Mouse (Mus musculus): ENCODE results near the gene Miga2. TPM values are rescaled to one million over a fixed set of nuclear protein-coding genes. Genes with fewer than 3 reads are reported as not detected.

Gene Miga2
- polyA plus RNA-seq, 1 experiment from 2014 or later, result 32.6 TPM

DNA sequence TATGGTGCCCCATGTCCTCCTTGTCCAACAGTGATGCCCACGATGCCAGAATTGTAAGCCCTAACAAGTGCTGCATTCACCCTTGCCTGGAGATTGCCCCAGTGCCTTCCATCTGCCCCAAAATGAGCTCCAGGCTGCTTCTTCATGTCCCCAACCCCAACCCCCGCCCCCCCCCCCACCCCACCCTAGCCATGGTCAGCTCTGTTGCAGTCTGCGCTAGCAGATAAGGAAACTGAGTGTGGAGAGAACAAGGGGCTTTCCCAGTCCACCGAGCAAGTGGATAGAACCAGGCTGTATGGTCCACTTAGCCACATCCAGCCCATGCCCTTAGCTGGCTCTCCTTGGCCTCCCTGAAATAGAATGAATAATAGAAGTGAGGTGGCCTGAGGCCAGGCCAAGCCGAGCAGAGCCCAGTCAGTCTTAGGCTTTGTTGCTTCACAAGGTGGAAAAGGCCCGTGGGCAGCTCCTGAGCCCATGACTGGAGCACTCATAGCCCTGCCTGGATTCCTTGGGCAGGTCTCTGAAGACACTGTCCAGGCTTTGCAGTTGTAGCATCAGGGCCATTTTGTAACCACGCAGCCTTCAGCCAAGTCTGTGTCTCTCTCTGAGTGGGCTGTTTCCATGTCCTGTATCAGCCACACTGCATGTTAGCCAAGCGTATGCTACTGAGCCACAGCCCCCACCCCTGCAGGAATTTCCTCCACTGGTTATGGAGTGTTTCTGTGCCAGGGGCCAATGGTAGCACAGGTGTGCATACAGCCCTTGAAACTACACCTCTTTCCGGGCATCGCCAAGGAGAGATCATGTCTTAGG is 16.7 kb downstream of the Miga2 start:
- Histone ChIP-seq H3K9me3 (replicated peaks) (no peaks in the 10 kb centered on the region), H3K4me2 (no peak overlapping the region), H3K36me3 (peaks cover 97% of the 10 kb centered on the region), H3K4me3 (no peak overlapping the region), H3K4me1 (replicated peaks) (no peaks in the 10 kb centered on the region), H3K27me3 (no peaks in the 10 kb centered on the region), H3K9ac (no peak overlapping the region), H3K27ac (no peak overlapping the region)
- ATAC-seq (replicated peaks; ENCODE audit: insufficient number of reproducible peaks, insufficient read depth, low FRiP score, low read depth), result no peak
- WGBS, result 85% methylated on average over 10 of the region's 10 CpGs

DNA sequence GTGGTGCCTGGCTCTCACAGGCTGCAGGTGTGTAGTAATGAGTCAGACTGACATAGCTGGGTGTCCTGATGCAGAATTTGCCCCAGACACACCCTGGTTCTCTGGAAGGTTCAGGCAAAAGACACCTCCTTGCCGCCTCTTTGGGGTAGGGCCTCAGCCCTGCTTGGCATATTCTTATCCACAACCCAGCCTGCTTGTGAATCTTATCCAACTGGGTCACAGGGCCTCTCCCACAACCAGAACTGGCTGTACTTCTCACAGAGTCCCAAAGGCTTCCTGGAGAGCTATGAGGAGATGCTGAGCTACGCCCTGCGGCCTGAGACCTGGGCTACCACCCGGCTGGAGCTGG is 17.3 kb downstream of the Miga2 start:
- WGBS, result 95% methylated on average over 4 of the region's 4 CpGs
- Histone ChIP-seq H3K9me3 (replicated peaks) (no peaks in the 10 kb centered on the region), H3K9ac (no peak overlapping the region), H3K4me2 (no peak overlapping the region), H3K27ac (no peak overlapping the region), H3K36me3 (peaks cover 95% of the 10 kb centered on the region), H3K27me3 (no peaks in the 10 kb centered on the region), H3K4me1 (replicated peaks) (no peaks in the 10 kb centered on the region), H3K4me3 (no peak overlapping the region)
- ATAC-seq (replicated peaks; ENCODE audit: insufficient number of reproducible peaks, insufficient read depth, low FRiP score, low read depth), result no peak

DNA sequence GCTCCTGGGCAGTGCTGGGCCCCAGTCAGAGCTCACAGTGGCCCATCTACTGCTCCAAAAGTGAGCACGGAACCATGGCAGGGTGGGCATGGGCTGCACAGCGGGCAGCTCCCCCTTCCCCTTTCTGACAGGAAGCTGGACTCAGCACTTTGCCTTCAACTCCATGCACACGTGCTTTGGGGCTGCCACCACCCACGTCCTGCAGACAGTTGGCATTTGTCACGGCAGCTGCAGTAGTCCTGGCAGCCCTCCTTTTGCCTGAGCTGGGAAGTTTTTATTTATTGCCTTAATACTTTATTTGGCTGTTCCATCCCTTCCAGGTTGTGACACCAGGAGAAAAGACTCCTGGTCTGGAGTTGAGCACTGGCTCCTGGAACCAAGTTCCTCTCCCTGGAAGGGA is 20.8 kb downstream of the Miga2 start:
- ATAC-seq (replicated peaks; ENCODE audit: insufficient number of reproducible peaks, insufficient read depth, low FRiP score, low read depth), result no peak
- WGBS, result 71% methylated on average over 5 of the region's 5 CpGs
- Histone ChIP-seq H3K4me3 (no peak overlapping the region), H3K27me3 (no peaks in the 10 kb centered on the region), H3K4me2 (no peak overlapping the region), H3K9me3 (replicated peaks) (no peaks in the 10 kb centered on the region), H3K4me1 (replicated peaks) (no peaks in the 10 kb centered on the region), H3K36me3 (peaks cover 60% of the 10 kb centered on the region), H3K27ac (no peak overlapping the region), H3K9ac (no peak overlapping the region)

DNA sequence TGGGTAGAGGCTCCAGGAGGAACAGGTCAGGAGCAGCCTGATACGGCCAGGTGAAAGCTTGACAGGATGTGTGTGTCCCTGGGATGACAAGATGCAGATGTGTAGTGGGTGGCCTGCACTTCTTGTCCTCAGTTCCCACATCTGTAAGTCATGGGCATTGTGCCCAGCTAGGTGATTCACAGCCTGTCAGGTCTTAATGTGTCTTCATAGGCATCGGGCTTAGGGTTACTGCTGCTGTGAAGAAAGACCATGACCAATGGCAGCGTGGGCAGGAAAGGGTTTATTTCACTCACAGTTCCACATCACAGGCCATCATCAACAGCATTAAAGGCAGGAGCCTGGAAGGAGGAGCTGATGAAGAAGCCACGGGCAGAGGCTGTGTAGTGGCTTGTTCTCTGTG is 21.6 kb downstream of the Miga2 start:
- H3K27me3 ChIP-seq, result no peaks in the 10 kb centered on the region
- WGBS, result 84% methylated on average over 4 of the region's 4 CpGs
- no peaks in the 10 kb centered on the region for H3K4me1 ChIP-seq (replicated peaks)
- peaks cover 55% of the 10 kb centered on the region for H3K36me3 ChIP-seq
- H3K4me2 ChIP-seq, result no peak overlapping the region
- H3K9ac ChIP-seq, result no peak overlapping the region
- ATAC-seq (replicated peaks; ENCODE audit: insufficient number of reproducible peaks, insufficient read depth, low FRiP score, low read depth), result 0 out of 2 replicates have a peak, but pooled peaks have one; percentile 4
- no peaks in the 10 kb centered on the region for H3K9me3 ChIP-seq (replicated peaks)
- no peak overlapping the region for H3K4me3 ChIP-seq
- no peak overlapping the region for H3K27ac ChIP-seq

DNA sequence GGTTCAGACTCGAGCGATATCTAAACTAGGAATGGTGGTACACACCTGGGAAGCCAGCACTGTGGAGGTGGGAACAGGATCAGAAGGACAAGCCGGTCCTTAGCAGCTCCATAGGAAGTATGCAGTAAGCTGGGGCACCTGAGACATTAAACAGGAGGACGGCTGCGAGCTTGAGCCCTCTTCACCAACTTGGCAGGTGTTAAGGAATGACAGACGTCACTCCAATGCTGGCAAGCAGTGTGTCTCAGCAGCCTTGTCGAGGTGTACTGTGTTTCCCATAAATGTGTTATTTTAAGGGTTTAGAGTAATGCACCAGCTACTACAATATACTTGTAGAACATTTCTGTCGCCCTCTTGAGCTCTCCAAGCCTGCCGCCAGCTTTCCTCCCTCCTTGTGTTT is 22.9 kb downstream of the Miga2 start:
- H3K9me3 ChIP-seq (replicated peaks), result no peaks in the 10 kb centered on the region
- no peak overlapping the region for H3K4me2 ChIP-seq
- 78% methylated on average over 9 of the region's 9 CpGs for WGBS
- H3K27me3 ChIP-seq, result no peaks in the 10 kb centered on the region
- no peak overlapping the region for H3K4me3 ChIP-seq
- no peak for ATAC-seq (replicated peaks; ENCODE audit: insufficient number of reproducible peaks, insufficient read depth, low FRiP score, low read depth)
- H3K27ac ChIP-seq, result no peak overlapping the region
- H3K9ac ChIP-seq, result no peak overlapping the region
- H3K36me3 ChIP-seq, result peaks cover 42% of the 10 kb centered on the region
- peaks cover 10% of the 10 kb centered on the region; the same call in 1 of the 2 replicates for H3K4me1 ChIP-seq (replicated peaks)

DNA sequence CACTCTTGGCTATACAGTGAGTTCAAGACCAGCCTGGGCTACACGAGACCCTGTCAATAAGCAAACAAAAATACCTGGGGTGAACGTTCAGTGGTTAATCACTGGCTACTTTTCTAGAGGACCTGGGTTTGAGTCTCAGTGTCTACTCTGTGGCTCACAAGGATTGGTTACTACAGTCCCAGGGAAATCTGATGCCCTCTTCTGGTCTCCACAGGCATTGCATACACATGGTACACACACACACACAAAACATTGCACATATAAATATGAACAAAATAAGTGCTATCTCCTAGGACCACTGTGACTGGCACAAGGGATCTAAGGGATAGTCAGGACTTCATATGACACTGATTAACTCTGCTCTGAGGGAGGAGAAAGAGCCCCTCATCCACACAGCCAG is 25.0 kb downstream of the Miga2 start:
- Histone ChIP-seq H3K4me1 (replicated peaks) (peaks cover 23% of the 10 kb centered on the region), H3K27ac (no peak overlapping the region), H3K4me3 (no peak overlapping the region), H3K36me3 (peaks cover 21% of the 10 kb centered on the region), H3K27me3 (no peaks in the 10 kb centered on the region), H3K9me3 (replicated peaks) (no peaks in the 10 kb centered on the region), H3K9ac (no peak overlapping the region), H3K4me2 (no peak overlapping the region)
- no peak for ATAC-seq (replicated peaks; ENCODE audit: insufficient number of reproducible peaks, insufficient read depth, low FRiP score, low read depth)
- WGBS, result 90% methylated on average over 2 of the region's 2 CpGs

DNA sequence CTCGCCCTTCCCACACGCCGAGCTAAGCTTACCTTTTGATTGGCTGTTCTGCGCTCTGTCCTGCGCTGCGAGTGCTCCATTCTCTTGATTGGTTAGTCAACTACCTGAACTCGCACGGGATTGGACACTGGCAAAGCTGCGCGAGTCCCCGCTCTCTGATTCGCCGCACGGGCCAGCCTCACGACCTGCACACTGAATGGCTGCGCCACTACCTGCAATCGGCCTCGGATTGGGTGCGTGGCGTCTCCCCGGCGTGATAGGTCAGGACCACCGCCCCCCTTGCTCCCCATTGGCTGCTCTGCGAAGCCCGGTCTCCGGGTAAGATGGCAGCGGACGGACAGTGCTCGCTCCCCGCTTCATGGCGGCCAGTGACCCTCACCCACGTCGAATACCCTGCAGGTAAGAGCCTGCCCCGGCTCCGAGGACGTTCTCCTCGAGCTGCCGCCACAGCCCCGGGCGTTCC is 28.1 kb downstream of the Miga2 start, which contains the start of gene Dolpp1:
Gene Dolpp1, plus strand, starts transcription at position 141 of the 463 bp plus-strand sequence.
- peaks cover 27% of the 10 kb centered on the region for H3K4me1 ChIP-seq (replicated peaks)
- 0% methylated on average over 40 of the region's 40 CpGs for WGBS
- no peaks in the 10 kb centered on the region for H3K9me3 ChIP-seq (replicated peaks)
- peak within 1 kb of the TSS; percentile 70 for H3K9ac ChIP-seq
- peak within 1 kb of the TSS; percentile 84 for H3K4me2 ChIP-seq
- H3K4me3 ChIP-seq, result peak within 1 kb of the TSS; percentile 67
- no peaks in the 10 kb centered on the region for H3K27me3 ChIP-seq
- H3K27ac ChIP-seq, result peak within 1 kb of the TSS; percentile 91
- H3K36me3 ChIP-seq, result peaks cover 15% of the 10 kb centered on the region; the same call in 1 of the 2 replicates
- peak; percentile 97 for ATAC-seq (replicated peaks; ENCODE audit: insufficient number of reproducible peaks, insufficient read depth, low FRiP score, low read depth)

DNA sequence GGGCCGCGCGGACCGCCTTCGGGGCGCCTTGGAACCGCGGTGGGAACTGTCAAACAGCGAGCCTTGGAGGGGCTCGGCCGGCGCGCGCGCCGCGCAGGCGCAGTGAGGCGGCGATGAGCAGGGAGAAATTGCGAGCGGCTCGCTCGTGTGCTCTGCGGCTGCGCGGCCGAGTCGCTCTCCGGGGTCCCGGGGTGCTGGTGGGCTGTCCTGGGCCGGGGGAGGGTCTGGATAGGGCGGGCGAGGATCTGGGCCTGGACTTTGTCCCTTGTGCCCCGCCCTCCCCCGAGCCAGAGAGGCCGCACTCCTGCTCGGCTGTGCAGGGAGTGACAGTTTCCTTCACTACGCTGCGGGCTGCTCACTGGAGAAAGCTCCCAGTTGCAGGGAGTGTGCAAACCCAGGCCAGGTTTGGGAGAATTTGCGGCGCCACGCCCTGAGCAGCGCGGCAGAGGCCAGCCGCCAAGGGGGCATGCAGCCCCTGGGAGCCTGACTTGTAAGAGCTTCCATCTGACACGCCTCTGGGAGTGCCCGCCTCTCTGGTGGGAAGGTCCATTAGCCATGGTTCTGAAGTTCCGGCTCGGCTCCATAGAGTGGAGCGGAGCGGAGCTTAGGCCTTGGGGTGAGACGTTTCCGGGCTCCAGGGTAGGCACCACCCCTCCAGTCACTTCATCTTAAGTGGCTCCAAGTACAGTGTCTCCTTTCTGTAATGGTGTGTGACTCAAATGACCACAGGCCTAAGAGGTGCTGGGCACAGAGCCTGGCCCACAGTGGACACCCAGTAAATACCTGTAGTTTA is 28.7 kb downstream of the Miga2 start:
- ATAC-seq (replicated peaks; ENCODE audit: insufficient number of reproducible peaks, insufficient read depth, low FRiP score, low read depth), result peak; percentile 76

DNA sequence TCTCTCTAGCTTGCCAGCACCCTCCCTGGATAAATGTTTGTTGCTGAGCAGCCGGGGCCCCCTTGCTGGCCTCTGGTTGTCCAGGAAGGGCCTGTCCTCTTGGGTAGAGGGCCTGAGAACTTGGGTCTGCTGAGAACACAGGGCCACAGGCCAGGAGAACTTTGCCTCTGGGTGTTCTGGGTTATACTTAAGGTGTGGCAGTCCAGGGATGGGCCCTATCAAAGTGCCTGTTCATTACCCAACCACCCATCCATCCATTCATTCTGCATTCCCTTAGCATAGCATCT is 29.3 kb downstream of the Miga2 start:
- no peak for ATAC-seq (replicated peaks; ENCODE audit: insufficient number of reproducible peaks, insufficient read depth, low FRiP score, low read depth)
- Histone ChIP-seq H3K4me2 (peak overlapping the region; percentile 84), H3K27ac (peak overlapping the region; percentile 91), H3K9ac (peak overlapping the region; percentile 70), H3K36me3 (peaks cover 26% of the 10 kb centered on the region; the same call in 1 of the 2 replicates), H3K27me3 (no peaks in the 10 kb centered on the region), H3K4me1 (replicated peaks) (peaks cover 27% of the 10 kb centered on the region), H3K9me3 (replicated peaks) (no peaks in the 10 kb centered on the region), H3K4me3 (peak overlapping the region; percentile 67)
- WGBS, result 41% methylated on average over 1 of the region's 1 CpGs

More for the DNA sequence above, 28.7 kb downstream of the Miga2 start:
- H3K9me3 ChIP-seq (replicated peaks), result no peaks in the 10 kb centered on the region
- H3K4me3 ChIP-seq, result peak overlapping the region; percentile 67
- H3K36me3 ChIP-seq, result peaks cover 21% of the 10 kb centered on the region; the same call in 1 of the 2 replicates
- H3K4me2 ChIP-seq, result peak overlapping the region; percentile 84
- H3K9ac ChIP-seq, result peak overlapping the region; percentile 70
- peaks cover 27% of the 10 kb centered on the region for H3K4me1 ChIP-seq (replicated peaks)
- peak overlapping the region; percentile 91 for H3K27ac ChIP-seq
- under 1% methylated on average over 53 of the region's 54 CpGs for WGBS
- H3K27me3 ChIP-seq, result no peaks in the 10 kb centered on the region

DNA sequence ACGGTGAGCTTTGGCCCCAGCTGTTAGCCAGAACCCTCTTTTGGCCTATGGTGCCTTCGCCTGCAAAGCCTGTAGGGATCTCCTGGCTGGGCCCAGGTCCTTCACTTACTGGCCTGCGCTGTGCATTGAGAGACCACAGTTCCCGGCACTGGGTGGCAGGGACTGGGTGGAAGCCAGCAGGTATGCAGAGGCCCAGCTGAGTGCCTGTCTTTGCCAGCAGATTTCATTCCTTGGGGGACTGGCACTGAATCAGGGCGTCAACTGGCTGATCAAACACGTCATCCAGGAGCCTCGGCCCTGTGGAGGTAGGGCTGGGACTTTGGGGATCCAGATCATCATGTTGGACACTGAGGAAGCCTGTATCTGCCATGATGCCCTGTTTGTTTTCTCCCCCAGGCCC is 31.7 kb downstream of the Miga2 start:
- H3K4me3 ChIP-seq, result no peak overlapping the region
- H3K9me3 ChIP-seq (replicated peaks), result no peaks in the 10 kb centered on the region
- H3K4me1 ChIP-seq (replicated peaks), result peaks cover 38% of the 10 kb centered on the region
- no peak overlapping the region for H3K9ac ChIP-seq
- no peak for ATAC-seq (replicated peaks; ENCODE audit: insufficient number of reproducible peaks, insufficient read depth, low FRiP score, low read depth)
- peaks cover 41% of the 10 kb centered on the region; the same call in 1 of the 2 replicates for H3K36me3 ChIP-seq
- no peak overlapping the region for H3K4me2 ChIP-seq
- no peaks in the 10 kb centered on the region for H3K27me3 ChIP-seq
- H3K27ac ChIP-seq, result no peak overlapping the region
- WGBS, result 90% methylated on average over 7 of the region's 7 CpGs

DNA sequence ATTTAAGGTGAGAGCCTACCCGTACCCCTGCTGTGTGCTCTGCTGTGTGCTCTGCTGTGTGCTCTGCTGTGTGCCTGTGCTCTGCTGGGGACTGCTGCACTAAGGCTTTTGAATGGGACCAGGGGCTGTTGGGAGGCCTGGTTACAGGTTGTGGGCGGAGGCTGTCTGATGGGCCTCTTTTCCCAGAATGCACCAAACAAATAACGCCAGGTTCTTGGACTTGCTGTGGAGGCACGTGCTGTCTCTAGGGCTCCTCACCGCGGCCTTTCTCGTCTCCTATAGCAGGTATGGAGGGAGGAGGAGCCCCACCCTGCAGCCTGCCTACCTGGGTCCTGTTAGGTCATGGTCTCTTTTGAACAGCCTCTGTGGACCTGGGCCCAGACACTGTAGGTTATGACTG is 32.2 kb downstream of the Miga2 start:
- ATAC-seq (replicated peaks; ENCODE audit: insufficient number of reproducible peaks, insufficient read depth, low FRiP score, low read depth), result no peak
- Histone ChIP-seq H3K27ac (no peak overlapping the region), H3K9me3 (replicated peaks) (no peaks in the 10 kb centered on the region), H3K9ac (no peak overlapping the region), H3K4me3 (no peak overlapping the region), H3K4me2 (no peak overlapping the region), H3K27me3 (no peaks in the 10 kb centered on the region), H3K4me1 (replicated peaks) (peaks cover 33% of the 10 kb centered on the region), H3K36me3 (peaks cover 41% of the 10 kb centered on the region; the same call in 1 of the 2 replicates)
- 84% methylated on average over 7 of the region's 7 CpGs for WGBS
